Mouse (Mus musculus): ENCODE measurements around the gene Rhobtb3.

GRCm38 (mm10) chr13:75930023-75930422 lies 13.7 kb downstream of the Rhobtb3 start:
- TF ChIP-seq CTCF (IDR thresholded peaks at IDR 0.05; ENCODE audit: low read depth, low read length): no peak
- no peak for TF ChIP-seq POLR2A (IDR thresholded peaks at IDR 0.05; ENCODE audit: extremely low read depth, insufficient read depth, low read length)
